Mouse (Mus musculus) neutrophil, adult 5-6 weeks (primary cell): ENCODE measurements around the gene Rpl23a. TPM values are rescaled to one million over a fixed set of nuclear protein-coding genes. Genes with fewer than 3 reads are reported as not detected.

Experiments used
- ATAC-seq: fragments of 151-379, 151-347 bp; 2 replicates; pipeline ENCODE4 v1.8.0; 2017; ENCODE audit warnings: mild to moderate bottlenecking, moderate TSS enrichment; ENCODE audit not compliant: insufficient number of reproducible peaks, poor library complexity, low FRiP score, severe bottlenecking; ENCODE audit errors: extremely low read depth
- total RNA-seq: library from RNA; stranded (forward); fragments of 200-1000 nt; gene quantifications from 2 replicates; pipeline ENCODE4 v1.2.3, GENCODE M21; 2017

The Rpl23a gene
- total RNA-seq, 1 experiment from 2014 or later, result 1,363 TPM

GRCm38 (mm10) chr11:78171328-78171727 is 12.1 kb downstream of the Rpl23a start:
- ATAC-seq, result no peak

GRCm38 (mm10) chr11:78170306-78170705 is 13.1 kb downstream of the Rpl23a start:
- no peak for ATAC-seq

GRCm38 (mm10) chr11:78168541-78169468 is 14.6 kb downstream of the Rpl23a start:
- peak; percentile 44 for ATAC-seq

- no peak for ATAC-seq
These were observed 16.0 kb downstream of the Rpl23a start for GRCm38 (mm10) chr11:78167257-78167959.

- no peak for ATAC-seq
These were observed 16.7 kb downstream of the Rpl23a start for GRCm38 (mm10) chr11:78166640-78167039.

GRCm38 (mm10) chr11:78166161-78166560 is 17.2 kb downstream of the Rpl23a start:
- ATAC-seq, result no peak

- no peak for ATAC-seq
These were observed 17.6 kb downstream of the Rpl23a start for GRCm38 (mm10) chr11:78165761-78166109.

GRCm38 (mm10) chr11:78164924-78165760 is 18.2 kb downstream of the Rpl23a start, which contains the start of gene Traf4:
Traf4 (minus strand) TSS chr11:78165589.
- ATAC-seq, result peak; percentile 45

- ATAC-seq, result no peak
These were observed 18.8 kb downstream of the Rpl23a start for GRCm38 (mm10) chr11:78164604-78164923.

- no peak for ATAC-seq
These were observed 19.4 kb downstream of the Rpl23a start for GRCm38 (mm10) chr11:78163681-78164603.

GRCm38 (mm10) chr11:78163045-78163444 is 20.3 kb downstream of the Rpl23a start:
- ATAC-seq, result no peak

GRCm38 (mm10) chr11:78162504-78162903 is 20.9 kb downstream of the Rpl23a start:
- no peak for ATAC-seq

- ATAC-seq, result no peak
These were observed 21.4 kb downstream of the Rpl23a start for GRCm38 (mm10) chr11:78161968-78162367.

- ATAC-seq, result no peak
These were observed 22.2 kb downstream of the Rpl23a start for GRCm38 (mm10) chr11:78161169-78161568.

GRCm38 (mm10) chr11:78160675-78161074 is 22.7 kb downstream of the Rpl23a start:
- ATAC-seq, result no peak

GRCm38 (mm10) chr11:78160171-78160570 is 23.2 kb downstream of the Rpl23a start:
- no peak for ATAC-seq

GRCm38 (mm10) chr11:78159557-78159956 is 23.8 kb downstream of the Rpl23a start:
- ATAC-seq, result no peak

- peak; percentile 91 for ATAC-seq
These were observed 24.3 kb downstream of the Rpl23a start for GRCm38 (mm10) chr11:78159096-78159495.
